Mouse (Mus musculus) ES-E14 (cell line): Measurements from ENCODE around the gene Farsb. TPM values are rescaled to one million over a fixed set of nuclear protein-coding genes. Genes with fewer than 3 reads are reported as not detected.

ENCODE experiments used
- DNase-seq: peaks from one replicate; pipeline ENCODE4 v3.0.0-alpha.2; 2013; ENCODE audit warnings: low read depth, low spot score
- H3K27ac ChIP-seq: 2 replicates; pipeline ENCODE4 v1.5.1; 2012; ENCODE audit warnings: low read depth, mild to moderate bottlenecking, low read length, moderate library complexity, mixed read lengths; ENCODE audit not compliant: poor library complexity, insufficient read depth, severe bottlenecking
- H3K36me3 ChIP-seq: 2 replicates; pipeline ENCODE4 v1.6.1; 2012; ENCODE audit warnings: mild to moderate bottlenecking, low read length, moderate library complexity, mixed read lengths; ENCODE audit not compliant: control insufficient read depth, poor library complexity, insufficient read depth, severe bottlenecking
- H3K4me1 ChIP-seq, 2 experiments: fragments of 150-350 bp in 1 of 2; sonication (generic) in 1 of 2; 2 replicates each; pipeline ENCODE4 v1.6.1; 2012; ENCODE audit warnings: low read length in 2 of 2, mild to moderate bottlenecking in 1 of 2, mixed read lengths in 1 of 2; ENCODE audit not compliant: control insufficient read depth in 2 of 2, insufficient read depth in 2 of 2, poor library complexity in 1 of 2
- H3K4me3 ChIP-seq, 2 experiments: fragments of 150-350 bp in 1 of 2; sonication (generic) in 1 of 2; 2 replicates each; pipeline ENCODE4 v1.5.1; 2012; ENCODE audit warnings: low read length in 2 of 2, low read depth in 1 of 2, mild to moderate bottlenecking in 1 of 2, mixed read lengths in 1 of 2; ENCODE audit not compliant: insufficient read depth in 1 of 2, poor library complexity in 1 of 2, severe bottlenecking in 1 of 2
- H3K9ac ChIP-seq: 2 replicates; pipeline ENCODE4 v1.6.1; 2012; ENCODE audit warnings: low read depth, mild to moderate bottlenecking, low read length, mixed read lengths; ENCODE audit not compliant: poor library complexity, insufficient read depth, severe bottlenecking
- H3K9me3 ChIP-seq: fragments of 150-350 bp; sonication (generic); 2 replicates; pipeline ENCODE4 v1.6.1; 2012; ENCODE audit warnings: low read depth, mild to moderate bottlenecking, low read length; ENCODE audit not compliant: control insufficient read depth, insufficient read depth
- CHD2 ChIP-seq: IDR thresholded peaks from 2 replicates; pipeline ENCODE4 v1.6.1; 2014; ENCODE audit warnings: mild to moderate bottlenecking, low read depth, low read length, inconsistent platforms
- HCFC1 ChIP-seq: IDR thresholded peaks from 2 replicates; pipeline ENCODE4 v1.6.1; 2012; ENCODE audit warnings: low read length, inconsistent platforms, borderline replicate concordance; ENCODE audit not compliant: insufficient read depth
- MAFK ChIP-seq: IDR thresholded peaks from 2 replicates; pipeline ENCODE4 v1.6.1; 2014; ENCODE audit warnings: mild to moderate bottlenecking, low read depth, low read length, inconsistent platforms; ENCODE audit not compliant: insufficient read depth
- ZC3H11A ChIP-seq: IDR thresholded peaks from 2 replicates; pipeline ENCODE4 v1.6.1; 2012; ENCODE audit warnings: low read depth, mild to moderate bottlenecking, inconsistent platforms, low read length, borderline replicate concordance
- ZNF384 ChIP-seq: IDR thresholded peaks from 2 replicates; pipeline ENCODE4 v1.6.1; 2012; ENCODE audit warnings: low read depth, low read length, inconsistent platforms
- in situ Hi-C, 2 experiments: fragments of 600-800 bp; cut with MboI; formaldehyde crosslinking; loops; one replicate each; pipeline ENCODE4 v1.15.1; 2025; ENCODE audit warnings: low sequenced_read_pairs in 2 of 2, inconsistent platforms in 1 of 2; ENCODE audit not compliant: unreplicated experiment in 2 of 2
- total RNA-seq: library from RNA; depleted of rRNA; stranded (reverse); fragments of 300-350 nt; gene quantifications from 2 replicates; pipeline ENCODE4 v1.2.3, GENCODE M21; 2012

Farsb gene
- total RNA-seq, 1 experiment = 100 TPM

GRCm38 (mm10) chr1:78448091-78448490, 40.6 kb downstream of the Farsb start:
- TF ChIP-seq CHD2 (no peak), HCFC1 (no peak), ZC3H11A (no peak), ZNF384 (no peak), MAFK (no peak)
- H3K4me3 ChIP-seq = no peak overlapping the region
- in situ Hi-C loops = no loop called here
- no peak overlapping the region for H3K27ac ChIP-seq
- no peak overlapping the region for H3K9ac ChIP-seq
- no peaks in the 10 kb centered on the region for H3K9me3 ChIP-seq
- no peak for DNase-seq
- H3K4me1 ChIP-seq = no peaks in the 10 kb centered on the region
- peaks cover 28% of the 10 kb centered on the region for H3K36me3 ChIP-seq

GRCm38 (mm10) chr1:78446742-78447141, 42.0 kb downstream of the Farsb start:
- no peak overlapping the region for H3K4me3 ChIP-seq
- no peaks in the 10 kb centered on the region for H3K9me3 ChIP-seq
- peaks cover 25% of the 10 kb centered on the region for H3K36me3 ChIP-seq
- no peak overlapping the region for H3K9ac ChIP-seq
- no peak for DNase-seq
- in situ Hi-C loops = no loop called here
- TF ChIP-seq ZNF384 (no peak), CHD2 (no peak), MAFK (no peak), ZC3H11A (no peak), HCFC1 (no peak)
- no peak overlapping the region for H3K27ac ChIP-seq
- no peaks in the 10 kb centered on the region for H3K4me1 ChIP-seq

- H3K9ac ChIP-seq = no peak overlapping the region
- no peak for DNase-seq
- TF ChIP-seq CHD2 (no peak), HCFC1 (no peak), ZNF384 (no peak), ZC3H11A (no peak), MAFK (no peak)
- peaks cover 22% of the 10 kb centered on the region for H3K36me3 ChIP-seq
- no peaks in the 10 kb centered on the region for H3K9me3 ChIP-seq
- H3K4me1 ChIP-seq = no peaks in the 10 kb centered on the region
- H3K27ac ChIP-seq = no peak overlapping the region
- in situ Hi-C loops = no loop called here
- H3K4me3 ChIP-seq = no peak overlapping the region
Observed at GRCm38 (mm10) chr1:78446232-78446631, 42.5 kb downstream of the Farsb start.

- Histone ChIP-seq H3K9me3 (no peaks in the 10 kb centered on the region), H3K27ac (no peak overlapping the region), H3K36me3 (peaks cover 13% of the 10 kb centered on the region), H3K4me3 (no peak overlapping the region), H3K9ac (no peak overlapping the region), H3K4me1 (no peaks in the 10 kb centered on the region)
- in situ Hi-C loops = no loop called here
- DNase-seq = no peak
- TF ChIP-seq MAFK (no peak), ZC3H11A (no peak), CHD2 (no peak), ZNF384 (no peak), HCFC1 (no peak)
Observed at GRCm38 (mm10) chr1:78443056-78443455, 45.6 kb downstream of the Farsb start.

- in situ Hi-C loops = no loop called here
- TF ChIP-seq CHD2 (no peak), ZC3H11A (no peak), HCFC1 (no peak), ZNF384 (no peak), MAFK (no peak)
- H3K9me3 ChIP-seq = no peaks in the 10 kb centered on the region
- no peaks in the 10 kb centered on the region for H3K4me1 ChIP-seq
- H3K4me3 ChIP-seq = no peak overlapping the region
- no peak for DNase-seq
- H3K36me3 ChIP-seq = peaks cover 8% of the 10 kb centered on the region
- H3K9ac ChIP-seq = no peak overlapping the region
- no peak overlapping the region for H3K27ac ChIP-seq
Observed at GRCm38 (mm10) chr1:78440716-78441115, 48.0 kb downstream of the Farsb start.
